Mouse (Mus musculus): ENCODE results near the gene Olfr1133. TPM values are rescaled to one million over a fixed set of nuclear protein-coding genes. Genes with fewer than 3 reads are reported as not detected.
"Not testable (repeated sequence)": the region's sequence is repeated elsewhere in the genome, so short reads cannot be mapped to it uniquely, and the experiment has no call there.

Gene Olfr1133
- polyA plus RNA-seq (2015; fragmentation: Nextera tagmentation; extraction: Ambion mirVana), result not detected in 2 replicates

DNA sequence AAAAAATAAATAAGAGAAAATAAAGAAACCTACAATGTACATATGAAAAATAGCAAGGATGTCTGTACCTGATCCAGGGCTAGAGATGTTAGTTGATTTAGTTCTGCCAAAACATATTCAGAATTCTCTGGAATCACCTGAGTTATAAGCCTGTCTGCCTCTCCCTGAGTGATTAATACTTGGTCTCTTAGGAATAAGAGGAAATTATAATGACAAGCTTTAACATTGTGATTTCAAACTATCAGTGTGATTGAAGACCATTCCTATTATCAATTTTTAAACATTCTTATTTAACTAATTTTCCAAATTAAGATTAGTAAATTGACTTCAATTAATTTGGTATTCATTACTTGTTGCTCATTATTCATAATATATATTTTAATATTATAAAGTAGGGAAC lies at the start of gene Olfr1133:
Olfr1133 (minus strand) TSS at position 101 of the 400 bp plus-strand sequence.
- H3K4me3 ChIP-seq, result no peak within 1 kb of the TSS
- no peak for ATAC-seq (replicated peaks; ENCODE audit: insufficient number of reproducible peaks, insufficient read depth, low FRiP score, low read depth)
- no peaks in the 10 kb centered on the region for H3K36me3 ChIP-seq
- H3K9ac ChIP-seq, result no peak within 1 kb of the TSS
- no peaks in the 10 kb centered on the region for H3K27me3 ChIP-seq
- no peaks in the 10 kb centered on the region for H3K4me1 ChIP-seq (replicated peaks)
- no peak within 1 kb of the TSS for H3K27ac ChIP-seq
- no peak within 1 kb of the TSS for H3K4me2 ChIP-seq
- no peaks in the 10 kb centered on the region for H3K9me3 ChIP-seq (replicated peaks)

DNA sequence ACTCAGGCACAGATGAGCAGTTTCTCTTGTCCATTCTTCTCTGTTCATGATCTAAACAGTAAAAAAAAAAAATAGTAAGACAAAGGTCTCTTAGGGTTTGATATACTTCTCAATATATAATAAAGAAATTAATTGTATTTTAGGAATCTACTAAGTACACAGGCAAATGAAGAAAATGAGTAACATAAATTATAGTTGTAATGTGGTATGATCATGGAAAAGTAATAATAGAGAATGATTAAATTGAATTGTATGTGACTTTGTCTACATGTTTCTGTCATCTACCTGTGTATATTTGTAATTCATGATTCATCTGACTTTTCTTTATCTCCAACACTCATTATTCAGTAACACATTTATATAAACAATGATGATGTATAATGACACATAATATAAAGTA lies 46.7 kb upstream of the Olfr1133 start, which contains the start of gene Olfr1136:
Olfr1136 (minus strand) TSS at position 101 of the 400 bp plus-strand sequence.
- Histone ChIP-seq H3K36me3 (no peaks in the 10 kb centered on the region), H3K27ac (no peak within 1 kb of the TSS), H3K9me3 (replicated peaks) (no peaks in the 10 kb centered on the region), H3K4me2 (no peak within 1 kb of the TSS), H3K4me3 (no peak within 1 kb of the TSS), H3K27me3 (no peaks in the 10 kb centered on the region), H3K4me1 (replicated peaks) (no peaks in the 10 kb centered on the region), H3K9ac (no peak within 1 kb of the TSS)
- ATAC-seq (replicated peaks; ENCODE audit: insufficient number of reproducible peaks, insufficient read depth, low FRiP score, low read depth), result no peak

- Histone ChIP-seq H3K36me3 (no peaks in the 10 kb centered on the region), H3K4me2 (no peak within 1 kb of the TSS), H3K4me3 (no peak within 1 kb of the TSS), H3K4me1 (replicated peaks) (no peaks in the 10 kb centered on the region), H3K9me3 (replicated peaks) (no peaks in the 10 kb centered on the region), H3K27me3 (no peaks in the 10 kb centered on the region), H3K9ac (no peak within 1 kb of the TSS), H3K27ac (no peak within 1 kb of the TSS)
- no peak for ATAC-seq (replicated peaks; ENCODE audit: insufficient number of reproducible peaks, insufficient read depth, low FRiP score, low read depth)
- WGBS, result 12% methylated on average over 1 of the region's 1 CpGs
Measured at GRCm38 (mm10) chr2:87673564-87673963, 26.4 kb upstream of the Olfr1133 start, which contains the start of gene Olfr1135. TSS of gene Olfr1135 (minus strand) at chr2:87673664.

GRCm38 (mm10) chr2:87658360-87658759 lies 11.2 kb upstream of the Olfr1133 start, which contains the start of gene Olfr1134:
TSS of gene Olfr1134 (minus strand) at chr2:87658460.
- no peaks in the 10 kb centered on the region for H3K27me3 ChIP-seq

DNA sequence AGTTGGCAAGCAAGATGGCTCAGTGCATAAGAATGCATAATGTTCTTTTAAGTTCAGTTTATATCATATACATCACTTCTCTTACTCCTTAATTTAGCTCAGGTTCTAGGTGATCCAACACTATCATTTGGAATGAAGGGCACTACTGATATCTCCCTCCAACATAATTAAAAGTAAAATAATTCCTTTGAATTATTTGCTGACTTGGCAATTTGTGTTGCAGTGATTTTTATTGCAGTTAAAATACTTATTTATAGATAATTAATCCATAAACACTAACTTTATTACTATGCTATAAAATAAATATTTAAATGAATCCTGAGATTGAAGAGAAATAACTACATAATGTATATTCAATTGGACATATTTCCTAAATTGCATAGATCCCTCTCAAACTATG lies 4.7 kb downstream of the Olfr1133 start:
- H3K36me3 ChIP-seq, result no peaks in the 10 kb centered on the region
- no peak overlapping the region for H3K27ac ChIP-seq
- no peak overlapping the region for H3K9ac ChIP-seq
- no peaks in the 10 kb centered on the region for H3K9me3 ChIP-seq (replicated peaks)
- H3K4me1 ChIP-seq (replicated peaks), result no peaks in the 10 kb centered on the region
- no peak for ATAC-seq (replicated peaks; ENCODE audit: insufficient number of reproducible peaks, insufficient read depth, low FRiP score, low read depth)
- no peaks in the 10 kb centered on the region for H3K27me3 ChIP-seq
- no peak overlapping the region for H3K4me3 ChIP-seq
- H3K4me2 ChIP-seq, result no peak overlapping the region

More at GRCm38 (mm10) chr2:87658360-87658759, 11.2 kb upstream of the Olfr1133 start, which contains the start of gene Olfr1134:
- no peaks in the 10 kb centered on the region for H3K36me3 ChIP-seq
- H3K4me2 ChIP-seq, result no peak within 1 kb of the TSS
- no peak within 1 kb of the TSS for H3K27ac ChIP-seq
- no peak for ATAC-seq (replicated peaks; ENCODE audit: insufficient number of reproducible peaks, insufficient read depth, low FRiP score, low read depth)
- H3K9me3 ChIP-seq (replicated peaks), result no peaks in the 10 kb centered on the region
- no peak within 1 kb of the TSS for H3K4me3 ChIP-seq
- 75% methylated on average over 2 of the region's 2 CpGs for WGBS
- no peak within 1 kb of the TSS for H3K9ac ChIP-seq
- H3K4me1 ChIP-seq (replicated peaks), result no peaks in the 10 kb centered on the region

DNA sequence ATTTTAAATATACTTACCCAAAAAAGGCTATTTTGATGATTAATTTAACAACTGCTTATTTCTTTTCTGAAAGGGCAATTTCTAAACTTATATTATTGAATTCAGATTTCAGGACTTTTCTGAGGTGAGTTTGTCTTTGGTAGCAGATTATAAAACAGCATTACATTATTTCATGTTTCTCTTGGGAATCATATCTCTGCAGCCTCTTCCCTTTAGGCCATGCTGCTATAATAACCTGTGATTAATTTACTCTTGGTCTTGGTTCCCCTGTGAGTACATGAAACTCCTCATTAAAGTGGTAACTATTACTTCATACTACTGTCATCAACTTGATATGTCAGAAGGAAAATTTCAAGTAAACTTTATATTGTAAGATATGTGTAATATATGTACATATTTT lies 9.7 kb downstream of the Olfr1133 start, which contains the start of gene Olfr1132:
Olfr1132 (minus strand) TSS at position 101 of the 400 bp plus-strand sequence.
- Histone ChIP-seq H3K27me3 (no peaks in the 10 kb centered on the region), H3K4me2 (no peak within 1 kb of the TSS), H3K9ac (no peak within 1 kb of the TSS), H3K4me1 (replicated peaks) (no peaks in the 10 kb centered on the region), H3K4me3 (no peak within 1 kb of the TSS), H3K36me3 (no peaks in the 10 kb centered on the region), H3K27ac (no peak within 1 kb of the TSS), H3K9me3 (replicated peaks) (no peaks in the 10 kb centered on the region)
- no peak for ATAC-seq (replicated peaks; ENCODE audit: insufficient number of reproducible peaks, insufficient read depth, low FRiP score, low read depth)

- ATAC-seq (replicated peaks; ENCODE audit: insufficient number of reproducible peaks, insufficient read depth, low FRiP score, low read depth), result no peak
- no peak within 1 kb of the TSS for H3K4me3 ChIP-seq
- no peak within 1 kb of the TSS for H3K27ac ChIP-seq
- no peaks in the 10 kb centered on the region for H3K4me1 ChIP-seq (replicated peaks)
- H3K36me3 ChIP-seq, result no peaks in the 10 kb centered on the region
- H3K9me3 ChIP-seq (replicated peaks), result no peaks in the 10 kb centered on the region
- WGBS, result 48% methylated on average over 3 of the region's 3 CpGs
- no peak within 1 kb of the TSS for H3K9ac ChIP-seq
- no peak within 1 kb of the TSS for H3K4me2 ChIP-seq
- H3K27me3 ChIP-seq, result no peaks in the 10 kb centered on the region
Measured at GRCm38 (mm10) chr2:87626804-87627203, 20.4 kb downstream of the Olfr1133 start, which contains the start of gene Olfr1131. TSS of gene Olfr1131 (plus strand) at chr2:87627104.

DNA sequence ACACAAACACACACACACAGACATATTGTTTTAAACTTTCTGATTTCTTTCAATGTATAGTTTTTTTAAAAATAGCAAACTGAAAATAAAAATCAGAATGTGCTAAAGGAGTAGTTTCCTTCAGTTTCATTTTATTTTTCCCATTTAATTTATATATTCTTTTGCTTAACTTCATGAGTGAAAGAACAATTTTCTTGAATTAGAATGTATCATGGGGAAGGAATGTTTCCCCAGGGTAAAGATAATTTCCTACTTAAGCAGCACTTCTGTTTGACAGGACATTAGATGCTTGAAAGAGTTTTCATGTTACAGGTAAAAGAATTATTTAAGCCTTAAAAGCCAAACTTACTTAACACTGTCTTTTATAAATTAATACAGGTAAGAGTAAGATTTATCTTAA lies 41.3 kb downstream of the Olfr1133 start, which contains the start of gene Olfr1130:
Olfr1130 (plus strand) TSS at position 301 of the 400 bp plus-strand sequence.
- H3K4me2 ChIP-seq, result not testable (repeated sequence)

More for the DNA sequence above, 41.3 kb downstream of the Olfr1133 start, which contains the start of gene Olfr1130:
- H3K9ac ChIP-seq; H3K4me1 ChIP-seq (replicated peaks); H3K36me3 ChIP-seq; ATAC-seq (replicated peaks; ENCODE audit: insufficient number of reproducible peaks, insufficient read depth, low FRiP score, low read depth); H3K27me3 ChIP-seq; H3K4me3 ChIP-seq; H3K27ac ChIP-seq; H3K9me3 ChIP-seq (replicated peaks): not testable (repeated sequence)

Other genes with a start within 250 kb of the Olfr1133 start
- not detected in 2 replicates for gene Olfr1123, start 230.7 kb downstream of the Olfr1133 start, polyA plus RNA-seq (2015; fragmentation: Nextera tagmentation; extraction: Ambion mirVana)
- gene Olfr1124, start 217.1 kb downstream of the Olfr1133 start, polyA plus RNA-seq (2015; fragmentation: Nextera tagmentation; extraction: Ambion mirVana), result not detected in 2 replicates
- not detected in 2 replicates for gene Olfr1126, start 193.4 kb downstream of the Olfr1133 start, polyA plus RNA-seq (2015; fragmentation: Nextera tagmentation; extraction: Ambion mirVana)
- not detected in 2 replicates for gene Pramel7, start 150.3 kb downstream of the Olfr1133 start, polyA plus RNA-seq (2015; fragmentation: Nextera tagmentation; extraction: Ambion mirVana)
- gene Pramel6, start 140.8 kb downstream of the Olfr1133 start, polyA plus RNA-seq (2015; fragmentation: Nextera tagmentation; extraction: Ambion mirVana), result not detected in 2 replicates
- not detected in 2 replicates for gene Olfr153, start 115.6 kb downstream of the Olfr1133 start, polyA plus RNA-seq (2015; fragmentation: Nextera tagmentation; extraction: Ambion mirVana)
- not detected in 2 replicates for gene Olfr1128, start 101.8 kb downstream of the Olfr1133 start, polyA plus RNA-seq (2015; fragmentation: Nextera tagmentation; extraction: Ambion mirVana)
- gene Olfr1129, start 73.5 kb downstream of the Olfr1133 start, polyA plus RNA-seq (2015; fragmentation: Nextera tagmentation; extraction: Ambion mirVana), result not detected in 2 replicates
- not detected in 2 replicates for gene Olfr1130, start 41.2 kb downstream of the Olfr1133 start, polyA plus RNA-seq (2015; fragmentation: Nextera tagmentation; extraction: Ambion mirVana)
- not detected in 2 replicates for gene Olfr1131, start 20.3 kb downstream of the Olfr1133 start, polyA plus RNA-seq (2015; fragmentation: Nextera tagmentation; extraction: Ambion mirVana)
- gene Olfr1132, start 9.8 kb downstream of the Olfr1133 start, polyA plus RNA-seq (2015; fragmentation: Nextera tagmentation; extraction: Ambion mirVana), result not detected in 2 replicates
- gene Olfr1134, start 11.1 kb upstream of the Olfr1133 start, polyA plus RNA-seq (2015; fragmentation: Nextera tagmentation; extraction: Ambion mirVana), result not detected in 2 replicates
- not detected in 2 replicates for gene Olfr1135, start 26.3 kb upstream of the Olfr1133 start, polyA plus RNA-seq (2015; fragmentation: Nextera tagmentation; extraction: Ambion mirVana)
- gene Olfr1136, start 46.6 kb upstream of the Olfr1133 start, polyA plus RNA-seq (2015; fragmentation: Nextera tagmentation; extraction: Ambion mirVana), result not detected in 2 replicates
- gene Olfr1137, start 65.8 kb upstream of the Olfr1133 start, polyA plus RNA-seq (2015; fragmentation: Nextera tagmentation; extraction: Ambion mirVana), result not detected in 2 replicates
- not detected in 2 replicates for gene Olfr1138, start 92.6 kb upstream of the Olfr1133 start, polyA plus RNA-seq (2015; fragmentation: Nextera tagmentation; extraction: Ambion mirVana)
- not detected in 2 replicates for gene Olfr1140, start 96.4 kb upstream of the Olfr1133 start, polyA plus RNA-seq (2015; fragmentation: Nextera tagmentation; extraction: Ambion mirVana)
- not detected in 2 replicates for gene Olfr1141, start 106.6 kb upstream of the Olfr1133 start, polyA plus RNA-seq (2015; fragmentation: Nextera tagmentation; extraction: Ambion mirVana)
- not detected in 2 replicates for gene Olfr152, start 132.1 kb upstream of the Olfr1133 start, polyA plus RNA-seq (2015; fragmentation: Nextera tagmentation; extraction: Ambion mirVana)
- gene Olfr1143, start 153.2 kb upstream of the Olfr1133 start, polyA plus RNA-seq (2015; fragmentation: Nextera tagmentation; extraction: Ambion mirVana), result not detected in 2 replicates
- not detected in 2 replicates for gene Olfr1145, start 162.4 kb upstream of the Olfr1133 start, polyA plus RNA-seq (2015; fragmentation: Nextera tagmentation; extraction: Ambion mirVana)
- gene Olfr1148, start 183.2 kb upstream of the Olfr1133 start, polyA plus RNA-seq (2015; fragmentation: Nextera tagmentation; extraction: Ambion mirVana), result not detected in 2 replicates
- not detected in 2 replicates for gene Olfr1150-ps1, start 196.6 kb upstream of the Olfr1133 start, polyA plus RNA-seq (2015; fragmentation: Nextera tagmentation; extraction: Ambion mirVana)
- gene Olfr1151, start 208.5 kb upstream of the Olfr1133 start, polyA plus RNA-seq (2015; fragmentation: Nextera tagmentation; extraction: Ambion mirVana), result not detected in 2 replicates
- gene Olfr1152, start 219.1 kb upstream of the Olfr1133 start, polyA plus RNA-seq (2015; fragmentation: Nextera tagmentation; extraction: Ambion mirVana), result not detected in 2 replicates
- not detected in 2 replicates for gene Olfr1153, start 247.6 kb upstream of the Olfr1133 start, polyA plus RNA-seq (2015; fragmentation: Nextera tagmentation; extraction: Ambion mirVana)

All from heart, embryonic 15.5 days (tissue).